Mouse (Mus musculus): ENCODE measurements around the gene Ucn2.

Gene Ucn2

GRCm38 (mm10) chr9:109031001-109031400 lies 45.2 kb downstream of the Ucn2 start:
- DNase-seq (ENCODE audit: low read depth, low spot score) = no peak

GRCm38 (mm10) chr9:109031686-109032085 lies 45.9 kb downstream of the Ucn2 start:
- DNase-seq (ENCODE audit: low read depth, low spot score) = no peak

DNA sequence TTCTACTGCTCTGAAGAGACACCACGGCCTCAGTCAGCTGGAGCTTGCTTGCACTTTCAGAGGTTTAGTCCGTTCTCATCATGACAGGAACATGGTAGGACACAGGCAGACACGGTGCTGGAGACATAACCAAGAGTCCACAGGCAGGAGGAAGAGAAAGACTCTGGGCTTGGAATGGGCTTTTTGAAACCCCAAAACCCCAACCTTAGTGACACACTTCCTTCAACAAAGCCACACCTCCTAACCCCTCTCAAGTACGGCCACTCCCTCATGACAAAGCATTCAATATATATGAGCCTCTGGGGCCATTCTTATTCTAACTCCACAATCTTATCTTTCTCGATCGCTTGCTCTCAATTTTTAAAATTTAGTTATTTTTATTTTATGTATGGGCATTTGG lies 46.6 kb downstream of the Ucn2 start:
- DNase-seq (ENCODE audit: low read depth, low spot score) = no peak

All from embryo, embryonic 11.5 days (tissue).